Mouse (Mus musculus): Measurements from ENCODE around the gene 1700030J22Rik. TPM values are rescaled to one million over a fixed set of nuclear protein-coding genes. Genes with fewer than 3 reads are reported as not detected.
A peak's percentile ranks its signal among the peaks of the same experiment; 100 is the strongest.

1700030J22Rik gene
- total and polyA plus RNA-seq, 3 experiments = 0.15 to 0.38 TPM; not detected in 1

- Histone ChIP-seq H3K27ac (ENCODE audit: control insufficient read depth, low read depth, low read length) (no peak overlapping the region), H3K36me3 (ENCODE audit: control insufficient read depth in 1 of 2, insufficient read depth in 2 of 2, low read length in 2 of 2) (peaks cover 0 to 30% of the 10 kb centered on the region in 2 experiments; a peak in 2 of 4 replicates), H3K9ac (ENCODE audit: control insufficient read depth, low read depth, low read length, poor library complexity, severe bottlenecking) (peak overlapping the region; percentile 84), H3K4me3 (ENCODE audit: control insufficient read depth in 1 of 2, insufficient read depth in 1 of 2, low read depth in 2 of 2, low read length in 2 of 2) (peak overlapping the region; percentile 90 to 91), H3K79me2 (ENCODE audit: control insufficient read depth, insufficient read depth, low read length, poor library complexity) (peaks cover 27% of the 10 kb centered on the region), H3K4me1 (ENCODE audit: control insufficient read depth in 1 of 2, insufficient read depth in 2 of 2, low read length in 2 of 2) (peaks cover 2 to 33% of the 10 kb centered on the region in 2 experiments), H3K9me3 (replicated peaks; ENCODE audit: insufficient read depth, low read length) (no peaks in the 10 kb centered on the region), H3K27me3 (ENCODE audit: control insufficient read depth in 1 of 2, insufficient read depth in 2 of 2, low read length in 2 of 2) (no peaks in the 10 kb centered on the region)
- peak; percentile 53 for DNase-seq (ENCODE audit: low read depth, low spot score)
- TF ChIP-seq CHD1 (IDR thresholded peaks at IDR 0.05; ENCODE audit: low read depth, low read length) (0 out of 2 replicates have a peak, but pooled peaks have one; percentile 46), ZNF384 (IDR thresholded peaks at IDR 0.05; ENCODE audit: low read depth, low read length) (no peak), MAFK (IDR thresholded peaks at IDR 0.05; ENCODE audit: borderline replicate concordance, low read depth, low read length) (no peak), CHD2 (IDR thresholded peaks at IDR 0.05; ENCODE audit: low read length) (no peak), BHLHE40 (IDR thresholded peaks at IDR 0.05; ENCODE audit: borderline replicate concordance, low read depth, low read length) (no peak), ZMIZ1 (IDR thresholded peaks at IDR 0.05; ENCODE audit: low read depth, low read length) (peak; percentile 9; the same call in 1 of the 2 replicates)
Observed at GRCm38 (mm10) chr8:116943555-116944384, 35.0 kb downstream of the 1700030J22Rik start.

- Histone ChIP-seq H3K27ac (ENCODE audit: control insufficient read depth, low read depth, low read length) (peak within 1 kb of the TSS; percentile 45), H3K9me3 (replicated peaks; ENCODE audit: insufficient read depth, low read length) (no peaks in the 10 kb centered on the region), H3K27me3 (ENCODE audit: control insufficient read depth in 1 of 2, insufficient read depth in 2 of 2, low read length in 2 of 2) (no peaks in the 10 kb centered on the region), H3K4me3 (ENCODE audit: control insufficient read depth in 1 of 2, insufficient read depth in 1 of 2, low read depth in 2 of 2, low read length in 2 of 2) (peak within 1 kb of the TSS; percentile 90 to 91), H3K9ac (ENCODE audit: control insufficient read depth, low read depth, low read length, poor library complexity, severe bottlenecking) (peak within 1 kb of the TSS; percentile 84), H3K36me3 (ENCODE audit: control insufficient read depth in 1 of 2, insufficient read depth in 2 of 2, low read length in 2 of 2) (peaks cover 0 to 29% of the 10 kb centered on the region in 2 experiments; a peak in 2 of 4 replicates), H3K79me2 (ENCODE audit: control insufficient read depth, insufficient read depth, low read length, poor library complexity) (peaks cover 24% of the 10 kb centered on the region), H3K4me1 (ENCODE audit: control insufficient read depth in 1 of 2, insufficient read depth in 2 of 2, low read length in 2 of 2) (peaks cover 2 to 33% of the 10 kb centered on the region in 2 experiments)
- peak; percentile 88 for DNase-seq (ENCODE audit: low read depth, low spot score)
- TF ChIP-seq GABPA (IDR thresholded peaks at IDR 0.05; ENCODE audit: low read depth, low read length) (no peak), TCF12 (IDR thresholded peaks at IDR 0.05; ENCODE audit: low read depth, low read length) (peak; percentile 29; the same call in 1 of the 2 replicates), MYB (IDR thresholded peaks at IDR 0.05; ENCODE audit: low read depth, low read length) (no peak), MXI1 (IDR thresholded peaks at IDR 0.05; ENCODE audit: low read depth, low read length) (peak; percentile 94), TBP (IDR thresholded peaks at IDR 0.05; ENCODE audit: low read depth, low read length) (peak; percentile 38; the same call in 1 of the 2 replicates), NELFE (IDR thresholded peaks at IDR 0.05; ENCODE audit: low read depth, low read length) (peak; percentile 58), RAD21 (IDR thresholded peaks at IDR 0.05; ENCODE audit: low read depth, low read length) (peak; percentile 10; the same call in 1 of the 2 replicates), POLR2AphosphoS2 (IDR thresholded peaks at IDR 0.05; ENCODE audit: low read length) (no peak), USF2 (IDR thresholded peaks at IDR 0.05; ENCODE audit: borderline replicate concordance in 1 of 2, insufficient read depth in 1 of 2, low read depth in 1 of 2, low read length in 2 of 2) (no peak), ELF1 (IDR thresholded peaks at IDR 0.05; ENCODE audit: low read depth, low read length) (peak; percentile 72), CTCF (IDR thresholded peaks at IDR 0.05 in 2 of 3, conservative IDR thresholded peaks at IDR 0.05 in 1 of 3; ENCODE audit: control insufficient read depth in 1 of 3, insufficient read depth in 1 of 3, low read depth in 2 of 3, low read length in 3 of 3, poor library complexity in 1 of 3, severe bottlenecking in 1 of 3) (peak; percentile 38 to 83 (median 71)), GATA1 (IDR thresholded peaks at IDR 0.05; ENCODE audit: low read depth, low read length) (no peak), E2F4 (IDR thresholded peaks at IDR 0.05; ENCODE audit: borderline replicate concordance, low read depth, low read length) (no peak), SMC3 (IDR thresholded peaks at IDR 0.05; ENCODE audit: low read depth, low read length) (peak; percentile 49; the same call in 1 of the 2 replicates), MAX (IDR thresholded peaks at IDR 0.05; ENCODE audit: low read length) (peak; percentile 95), BHLHE40 (IDR thresholded peaks at IDR 0.05; ENCODE audit: borderline replicate concordance, low read depth, low read length) (no peak), SIN3A (IDR thresholded peaks at IDR 0.05; ENCODE audit: low read length) (peak; percentile 76), POLR2A (IDR thresholded peaks at IDR 0.05; ENCODE audit: control insufficient read depth in 1 of 2, insufficient read depth in 1 of 2, low read depth in 1 of 2, low read length in 2 of 2, poor library complexity in 1 of 2) (peak; percentile 73 to 90), HCFC1 (IDR thresholded peaks at IDR 0.05; ENCODE audit: low read depth, low read length) (peak; percentile 70), ZMIZ1 (IDR thresholded peaks at IDR 0.05; ENCODE audit: low read depth, low read length) (peak; percentile 48; the same call in 1 of the 2 replicates), TAL1 (IDR thresholded peaks at IDR 0.05; ENCODE audit: low read length) (no peak), MAZ (IDR thresholded peaks at IDR 0.05; ENCODE audit: low read depth, low read length) (peak; percentile 59; the same call in 1 of the 2 replicates), MYC (IDR thresholded peaks at IDR 0.05; ENCODE audit: low read depth, low read length) (peak; percentile 95)
Observed at GRCm38 (mm10) chr8:116943161-116943554, 35.6 kb downstream of the 1700030J22Rik start, which contains the start of gene Atmin. Gene Atmin (plus strand): TSS chr8:116943393.

Measured in MEL (cell line).